29 mouse cellular contexts compared by ENCODE assay signal in the genomic region with DNA sequence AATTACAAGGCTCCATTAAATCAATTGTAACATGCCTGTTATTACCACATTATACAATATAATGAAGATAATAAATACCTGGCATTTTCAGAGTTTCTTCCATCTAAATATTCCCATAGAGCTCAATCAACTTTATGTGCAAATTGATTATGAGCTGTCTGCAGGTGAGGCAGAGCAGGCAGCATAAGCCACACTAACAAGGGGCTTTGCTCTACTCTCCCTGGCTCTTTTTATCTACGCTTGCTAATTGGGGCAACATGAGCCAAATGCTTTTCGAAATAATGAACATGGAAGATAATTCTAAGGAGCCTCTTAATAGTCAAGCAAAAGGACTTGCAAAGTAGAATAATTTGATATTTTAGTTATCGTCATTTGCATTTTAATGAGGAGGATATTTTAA.
DNase-seq lines count a peak whose midpoint lies in the region; ATAC-seq and TF ChIP-seq lines count a peak whose summit lies in the region.
"Had no signal": no experiment of that assay in that cellular context is flagged by ENCODE, and none has a peak within 500 bp of the region (broad histone marks: within the 10 kb centered on the region; RNA-seq: fewer than 3 reads in every experiment).

No protein-coding gene starts in this region.

- TF ChIP-seq CTCF in brain, embryonic 14.5 days (IDR thresholded peaks at IDR 0.05; ENCODE audit: borderline replicate concordance, extremely low read depth, insufficient read depth, insufficient read length): no peak

- H3K27me3 ChIP-seq in forebrain, embryonic 11.5 days (ENCODE audit: control insufficient read depth, insufficient read depth, low read length): no peaks in the 10 kb centered on the region
- no peaks in the 10 kb centered on the region for H3K27me3 ChIP-seq in forebrain, embryonic 13.5 days
- no peaks in the 10 kb centered on the region for H3K27me3 ChIP-seq in midbrain, embryonic 15.5 days (replicated peaks)
- H3K27me3 ChIP-seq in midbrain, embryonic 14.5 days (ENCODE audit: control insufficient read depth, insufficient read depth, low read length): no peaks in the 10 kb centered on the region
- H3K27me3 ChIP-seq in neural tube, embryonic 15.5 days (replicated peaks): no peaks in the 10 kb centered on the region
- H3K27me3 ChIP-seq: CH12.LX; heart, embryonic 12.5 days; heart, embryonic 15.5 days; hindbrain, embryonic 13.5 days; intestine, embryonic 15.5 days; Patski had no signal

- no peaks in the 10 kb centered on the region for H3K4me1 ChIP-seq in forebrain, embryonic 11.5 days (replicated peaks; ENCODE audit: control insufficient read depth, insufficient read depth, low read length)
- no peaks in the 10 kb centered on the region for H3K4me1 ChIP-seq in forebrain, embryonic 13.5 days
- H3K4me1 ChIP-seq in midbrain, embryonic 15.5 days: no peaks in the 10 kb centered on the region
- H3K4me1 ChIP-seq in midbrain, embryonic 14.5 days (ENCODE audit: control insufficient read depth, insufficient read depth, low read length): no peaks in the 10 kb centered on the region
- no peaks in the 10 kb centered on the region for H3K4me1 ChIP-seq in neural tube, embryonic 15.5 days
- H3K4me1 ChIP-seq: heart, embryonic 12.5 days; heart, embryonic 15.5 days; hindbrain, embryonic 10.5 days; hindbrain, embryonic 13.5 days; intestine, embryonic 15.5 days had no signal

- WGBS in forebrain, embryonic 11.5 days: 75% methylated on average over 3 of the region's 3 CpGs
- 61% methylated on average over 3 of the region's 3 CpGs for WGBS in forebrain, embryonic 13.5 days
- WGBS in midbrain, embryonic 15.5 days: 74% methylated on average over 3 of the region's 3 CpGs
- 77% methylated on average over 3 of the region's 3 CpGs for WGBS in midbrain, embryonic 14.5 days
- 68% methylated on average over 3 of the region's 3 CpGs for WGBS in neural tube, embryonic 15.5 days

- TF ChIP-seq POLR2A in brain, embryonic 14.5 days (IDR thresholded peaks at IDR 0.05; ENCODE audit: borderline replicate concordance, extremely low read depth, insufficient read depth, insufficient read length, poor library complexity, severe bottlenecking): no peak

- no peak for DNase-seq in forebrain, embryonic 11.5 days (ENCODE audit: low spot score)
- no peak for DNase-seq in midbrain, embryonic 14.5 days
- peak; percentile 60 for DNase-seq in brain, embryonic 14.5 days (ENCODE audit: low read depth)
- DNase-seq: adrenal gland, postnatal 10 days; adrenal gland, postnatal 36 days; B cell, adult 2 months; cerebellum, adult 11-12 months; cerebellum, adult 8-10 months; cerebellum, postnatal 10 days; cerebellum, postnatal 36 days; embryo, embryonic 11 days; gastrocnemius, postnatal 25 days; heart, adult 18-20 months; heart, postnatal 10 days; heart, postnatal 36 days had no signal

- H3K9me3 ChIP-seq in forebrain, embryonic 11.5 days (ENCODE audit: control insufficient read depth, low read length): no peaks in the 10 kb centered on the region
- no peaks in the 10 kb centered on the region for H3K9me3 ChIP-seq in forebrain, embryonic 13.5 days (replicated peaks)
- H3K9me3 ChIP-seq in midbrain, embryonic 15.5 days: no peaks in the 10 kb centered on the region
- no peaks in the 10 kb centered on the region for H3K9me3 ChIP-seq in midbrain, embryonic 14.5 days (ENCODE audit: control insufficient read depth, low read length)
- no peaks in the 10 kb centered on the region for H3K9me3 ChIP-seq in neural tube, embryonic 15.5 days (replicated peaks)
- H3K9me3 ChIP-seq: heart, embryonic 12.5 days; heart, embryonic 15.5 days; hindbrain, embryonic 10.5 days; hindbrain, embryonic 13.5 days; intestine, embryonic 15.5 days had no signal

- H3K4me3 ChIP-seq in forebrain, embryonic 11.5 days (ENCODE audit: low read depth, low read length): no peak overlapping the region
- no peak overlapping the region for H3K4me3 ChIP-seq in forebrain, embryonic 13.5 days
- no peak overlapping the region for H3K4me3 ChIP-seq in midbrain, embryonic 15.5 days
- no peak overlapping the region for H3K4me3 ChIP-seq in midbrain, embryonic 14.5 days (replicated peaks; ENCODE audit: low read depth, low read length)
- no peak overlapping the region for H3K4me3 ChIP-seq in neural tube, embryonic 15.5 days (replicated peaks)
- H3K4me3 ChIP-seq: erythroblast, embryonic 14.5 days; heart, embryonic 12.5 days; heart, embryonic 15.5 days; hindbrain, embryonic 10.5 days; hindbrain, embryonic 13.5 days; intestine, embryonic 15.5 days had no signal

- H3K9ac ChIP-seq in forebrain, embryonic 11.5 days (ENCODE audit: low read length): no peak overlapping the region
- H3K9ac ChIP-seq in forebrain, embryonic 13.5 days: no peak overlapping the region
- no peak overlapping the region for H3K9ac ChIP-seq in midbrain, embryonic 15.5 days
- H3K9ac ChIP-seq in midbrain, embryonic 14.5 days (replicated peaks; ENCODE audit: low read length): no peak overlapping the region
- no peak overlapping the region for H3K9ac ChIP-seq in neural tube, embryonic 15.5 days (replicated peaks)
- H3K9ac ChIP-seq: heart, embryonic 12.5 days; heart, embryonic 15.5 days; hindbrain, embryonic 13.5 days; intestine, embryonic 15.5 days had no signal

- H3K27ac ChIP-seq in forebrain, embryonic 11.5 days (ENCODE audit: low read depth, low read length): no peak overlapping the region
- H3K27ac ChIP-seq in forebrain, embryonic 13.5 days: no peak overlapping the region
- no peak overlapping the region for H3K27ac ChIP-seq in midbrain, embryonic 15.5 days
- H3K27ac ChIP-seq in midbrain, embryonic 14.5 days (replicated peaks; ENCODE audit: low read depth, low read length): no peak overlapping the region
- H3K27ac ChIP-seq in neural tube, embryonic 15.5 days (replicated peaks): no peak overlapping the region
- H3K27ac ChIP-seq: heart, embryonic 15.5 days; hindbrain, embryonic 10.5 days; hindbrain, embryonic 13.5 days; intestine, embryonic 15.5 days had no signal

- 0 out of 2 replicates have a peak, but pooled peaks have one; percentile 49 for ATAC-seq in forebrain, embryonic 11.5 days (replicated peaks; ENCODE audit: low FRiP score)
- no peak for ATAC-seq in forebrain, embryonic 13.5 days
- ATAC-seq in midbrain, embryonic 15.5 days (replicated peaks): 0 out of 2 replicates have a peak, but pooled peaks have one; percentile 42
- ATAC-seq in midbrain, embryonic 14.5 days (ENCODE audit: low FRiP score, low TSS enrichment): no peak
- peak; percentile 50; the same call in 1 of the 2 replicates for ATAC-seq in neural tube, embryonic 15.5 days (ENCODE audit: low FRiP score)
- no peak for ATAC-seq in megakaryocyte, adult 5-6 weeks (ENCODE audit: poor library complexity, severe bottlenecking)
- ATAC-seq: hindbrain, embryonic 16.5 days; intestine, embryonic 15.5 days; Patski had no signal

- H3K36me3 ChIP-seq in forebrain, embryonic 11.5 days (ENCODE audit: control insufficient read depth, insufficient read depth, low read length): no peaks in the 10 kb centered on the region
- no peaks in the 10 kb centered on the region for H3K36me3 ChIP-seq in forebrain, embryonic 13.5 days (ENCODE audit: poor library complexity, severe bottlenecking)
- H3K36me3 ChIP-seq in midbrain, embryonic 15.5 days (replicated peaks): no peaks in the 10 kb centered on the region
- no peaks in the 10 kb centered on the region for H3K36me3 ChIP-seq in midbrain, embryonic 14.5 days (ENCODE audit: control insufficient read depth, insufficient read depth, low read length)
- H3K36me3 ChIP-seq in neural tube, embryonic 15.5 days: no peaks in the 10 kb centered on the region
- H3K36me3 ChIP-seq: G1E; heart, embryonic 12.5 days; heart, embryonic 15.5 days; hindbrain, embryonic 10.5 days; hindbrain, embryonic 13.5 days; intestine, embryonic 15.5 days had no signal

- H3K4me2 ChIP-seq in forebrain, embryonic 11.5 days (ENCODE audit: low read depth, low read length, severe bottlenecking): no peak overlapping the region
- H3K4me2 ChIP-seq in forebrain, embryonic 13.5 days: no peak overlapping the region
- no peak overlapping the region for H3K4me2 ChIP-seq in midbrain, embryonic 15.5 days
- H3K4me2 ChIP-seq in midbrain, embryonic 14.5 days (ENCODE audit: low read length): no peak overlapping the region
- no peak overlapping the region for H3K4me2 ChIP-seq in neural tube, embryonic 15.5 days
- H3K4me2 ChIP-seq: heart, embryonic 12.5 days; heart, embryonic 15.5 days; hindbrain, embryonic 13.5 days; intestine, embryonic 15.5 days had no signal

Comparison
In these comparisons a context has a peak if more than half of its experiments do, and no peak if none do; other contexts are left out.
1. ATAC-seq: peak in forebrain, embryonic 11.5 days (single experiment), midbrain, embryonic 15.5 days (single experiment) and neural tube, embryonic 15.5 days (single experiment); none in forebrain, embryonic 13.5 days (single experiment), midbrain, embryonic 14.5 days (single experiment) and megakaryocyte, adult 5-6 weeks (single experiment).